Mouse (Mus musculus) cerebellum, adult 2 months (tissue): Measurements from ENCODE around the gene Cbr3. TPM values are rescaled to one million over a fixed set of nuclear protein-coding genes. Genes with fewer than 3 reads are reported as not detected.
A peak's percentile ranks its signal among the peaks of the same experiment; 100 is the strongest.
"Not testable (repeated sequence)": the region's sequence is repeated elsewhere in the genome, so short reads cannot be mapped to it uniquely, and the experiment has no call there.

ENCODE experiments used
- DNase-seq, 2 experiments: peaks; one replicate each; pipeline ENCODE4 v3.0.0; 2021
- H3K27ac ChIP-seq: fragments of 200-500 bp; 2 replicates; pipeline ENCODE4 v1.5.1; 2012; ENCODE audit warnings: low read length, control low read depth, inconsistent platforms; ENCODE audit not compliant: insufficient read depth
- H3K27me3 ChIP-seq: fragments of 200-500 bp; 2 replicates; pipeline ENCODE4 v1.6.1; 2012; ENCODE audit warnings: inconsistent platforms, mild to moderate bottlenecking, low read length, moderate library complexity; ENCODE audit not compliant: control insufficient read depth, insufficient read depth
- H3K4me1 ChIP-seq: fragments of 200-500 bp; 2 replicates; pipeline ENCODE4 v1.6.1; 2011; ENCODE audit warnings: low read length; ENCODE audit not compliant: control insufficient read depth, insufficient read depth
- H3K4me3 ChIP-seq: fragments of 200-500 bp; replicated peaks from 2 replicates; pipeline ENCODE3; 2011; ENCODE audit warnings: mild to moderate bottlenecking, low read depth, low read length, control low read depth; ENCODE audit not compliant: insufficient read depth
- CTCF ChIP-seq: fragments of 200-500 bp; IDR thresholded peaks from 2 replicates; pipeline ENCODE4 v1.5.1; 2011; ENCODE audit warnings: low read depth, mild to moderate bottlenecking, control low read depth, low read length, moderate library complexity, borderline replicate concordance; ENCODE audit not compliant: insufficient read depth
- POLR2A ChIP-seq: fragments of 200-500 bp; IDR thresholded peaks from 2 replicates; pipeline ENCODE4 v1.6.1; 2011; ENCODE audit warnings: low read length, control low read depth, borderline replicate concordance; ENCODE audit not compliant: insufficient read depth
- WGBS: fragments of 180-500 bp; shearing (Covaris S2); methylation state at CpG from one replicate; pipeline ENCODE4 v1.1.7; 2018; 5-methylcytosine and 5-hydroxymethylcytosine counted together
- polyA plus RNA-seq: library from polyadenylated mRNA; depleted of rRNA; stranded (reverse); fragments of >200 nt; gene quantifications from 2 replicates; pipeline ENCODE4 v1.2.3, GENCODE M21; 2012

The Cbr3 gene
- polyA plus RNA-seq, 1 experiment = 6.2 TPM

DNA sequence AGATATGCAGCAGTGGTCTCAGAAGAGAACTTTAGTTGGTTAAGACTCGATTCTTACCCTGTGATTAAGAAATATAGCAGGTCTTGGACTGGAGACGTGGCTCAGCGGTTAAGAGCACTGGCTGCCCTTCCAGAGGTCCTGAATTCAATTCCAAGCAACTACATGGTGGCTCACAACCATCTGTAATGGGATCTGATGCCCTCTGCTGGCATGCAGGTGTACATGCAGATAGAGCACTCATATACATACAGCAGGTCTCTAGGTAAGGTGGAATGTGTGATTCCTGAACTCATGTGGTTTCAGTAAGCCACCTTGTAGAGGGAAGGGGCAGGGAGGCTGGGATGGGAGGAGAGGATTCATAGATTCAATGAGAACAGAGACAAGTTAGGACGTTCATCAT is 4.8 kb upstream of the Cbr3 start:
- WGBS = 77% methylated on average over 4 of the region's 4 CpGs
- TF ChIP-seq POLR2A (no peak), CTCF (no peak)
- H3K4me3 ChIP-seq = no peak overlapping the region
- H3K27ac ChIP-seq = no peak overlapping the region
- H3K4me1 ChIP-seq = no peaks in the 10 kb centered on the region
- DNase-seq = no peak
- peaks cover 2% of the 10 kb centered on the region; the same call in 1 of the 2 replicates for H3K27me3 ChIP-seq

DNA sequence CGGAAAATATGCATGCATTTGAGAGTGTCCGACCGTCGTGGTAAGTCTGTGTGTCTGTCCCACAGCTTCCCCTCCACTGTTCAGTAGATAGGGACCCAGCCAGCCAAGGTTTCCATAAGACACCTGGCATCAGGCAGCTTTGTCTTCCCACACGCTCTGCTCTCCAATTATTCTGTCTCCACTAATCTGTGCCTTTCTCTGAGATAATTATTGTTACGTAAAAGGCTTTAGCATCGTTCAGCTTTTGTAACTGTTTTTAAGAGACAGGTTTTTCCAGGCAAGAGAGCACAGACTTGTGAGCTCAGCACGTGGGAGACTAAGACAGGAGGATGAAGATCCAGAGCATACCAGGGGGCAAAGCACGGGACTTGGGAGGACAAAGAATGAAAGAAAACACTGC is 3.9 kb upstream of the Cbr3 start:
- Histone ChIP-seq H3K4me3 (no peak overlapping the region), H3K27ac (no peak overlapping the region), H3K27me3 (peaks cover 2% of the 10 kb centered on the region; the same call in 1 of the 2 replicates), H3K4me1 (no peaks in the 10 kb centered on the region)
- no peak for DNase-seq
- no peak for TF ChIP-seq POLR2A
- no peak for TF ChIP-seq CTCF
- WGBS = 55% methylated on average over 9 of the region's 9 CpGs

DNA sequence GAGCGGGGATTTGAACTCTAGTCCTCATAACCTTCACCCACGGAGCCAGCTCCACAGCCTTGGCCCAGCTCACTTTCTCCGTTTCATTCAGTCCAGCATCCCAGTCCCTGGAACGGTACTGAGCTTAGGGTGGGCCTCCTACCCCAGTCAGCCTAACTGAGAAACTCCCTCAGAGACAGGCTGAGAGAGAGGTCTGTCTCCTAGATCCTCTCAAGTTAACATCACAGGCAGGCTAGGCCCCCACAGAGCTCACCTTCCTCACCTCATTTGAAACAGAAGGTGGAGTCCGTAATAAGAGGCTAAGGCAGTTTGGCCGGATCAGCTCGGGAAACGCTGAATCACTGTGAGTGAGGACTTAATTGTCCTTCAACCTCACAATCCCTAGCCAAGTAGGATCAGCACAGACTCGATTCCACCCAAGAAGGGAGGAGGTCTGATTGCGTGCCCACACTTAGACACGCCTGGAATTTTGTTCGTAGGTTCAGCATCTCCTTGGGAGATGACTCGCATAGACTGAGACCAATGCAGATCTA is 793 bp upstream of the Cbr3 start:
- Histone ChIP-seq H3K27me3 (peaks cover 2% of the 10 kb centered on the region; the same call in 1 of the 2 replicates), H3K4me3 (no peak overlapping the region)
- WGBS = 46% methylated on average over 13 of the region's 13 CpGs

DNA sequence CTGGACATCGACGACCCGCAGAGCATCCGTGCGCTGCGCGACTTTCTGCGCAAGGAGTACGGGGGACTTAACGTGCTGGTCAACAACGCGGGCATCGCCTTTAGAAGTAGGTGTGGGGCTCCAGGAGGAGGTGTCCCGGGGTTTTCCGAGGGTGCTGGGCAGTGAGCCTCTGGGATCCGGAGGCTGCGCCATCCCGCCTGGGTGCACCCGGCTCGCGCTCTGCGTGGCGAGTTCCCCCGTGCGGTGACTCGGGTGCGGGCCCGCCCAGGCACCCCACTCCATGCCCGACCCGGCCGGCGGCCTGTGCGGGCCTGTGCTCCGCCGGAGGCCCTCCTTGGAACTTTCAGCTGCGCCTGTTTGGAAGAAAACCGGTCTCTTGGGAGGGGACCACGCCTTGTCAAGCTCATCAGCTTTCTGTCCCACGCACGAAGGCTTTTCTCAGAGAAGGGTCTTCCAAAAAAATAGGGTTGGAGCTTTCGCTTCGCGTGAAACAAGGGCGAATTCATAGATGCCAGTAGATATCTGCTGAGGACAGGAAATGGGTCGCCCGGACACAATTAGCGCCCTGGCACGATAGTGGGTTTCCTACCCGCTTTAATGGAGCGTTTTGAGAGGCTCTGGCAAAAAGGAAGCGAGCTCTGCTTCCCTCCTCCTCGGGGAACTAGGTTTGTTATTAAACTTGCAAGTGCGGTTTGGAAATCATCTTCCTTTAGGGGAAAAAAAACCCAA is 657 bp downstream of the Cbr3 start:
- Histone ChIP-seq H3K4me3 (peak overlapping the region; percentile 29), H3K4me1 (no peaks in the 10 kb centered on the region), H3K27ac (no peak overlapping the region), H3K27me3 (peaks cover 2% of the 10 kb centered on the region; the same call in 1 of the 2 replicates)
- TF ChIP-seq POLR2A (no peak), CTCF (no peak)
- DNase-seq = peak; percentile 13 to 30
- 6% methylated on average over 53 of the region's 53 CpGs for WGBS

More for the DNA sequence above, 793 bp upstream of the Cbr3 start:
- no peaks in the 10 kb centered on the region for H3K4me1 ChIP-seq
- DNase-seq = no peak
- TF ChIP-seq POLR2A (no peak), CTCF (no peak)
- no peak overlapping the region for H3K27ac ChIP-seq

DNA sequence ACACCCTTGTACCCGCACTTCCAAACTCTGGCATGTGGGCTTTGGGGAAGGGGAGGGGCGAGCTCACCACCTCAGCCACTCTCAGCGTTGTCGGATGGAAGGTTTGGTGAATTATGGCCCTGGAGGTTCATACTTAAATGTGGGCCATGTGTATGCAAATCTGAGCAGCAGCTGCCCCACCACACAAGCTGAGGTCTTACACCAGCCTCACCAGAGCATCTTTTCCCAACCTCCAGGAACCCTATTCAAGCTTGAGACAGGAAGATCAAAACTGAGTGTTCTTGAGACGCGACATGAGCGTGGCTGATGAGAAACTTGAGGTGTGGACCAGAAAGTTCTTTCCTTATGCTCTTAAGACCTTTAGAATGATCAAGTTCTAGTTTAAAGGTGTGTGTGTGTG is 1.4 kb downstream of the Cbr3 start:
- Histone ChIP-seq H3K27ac (no peak overlapping the region), H3K27me3 (peaks cover 2% of the 10 kb centered on the region; the same call in 1 of the 2 replicates), H3K4me1 (no peaks in the 10 kb centered on the region), H3K4me3 (no peak overlapping the region)
- 77% methylated on average over 7 of the region's 7 CpGs for WGBS
- DNase-seq = no peak
- TF ChIP-seq POLR2A = no peak

DNA sequence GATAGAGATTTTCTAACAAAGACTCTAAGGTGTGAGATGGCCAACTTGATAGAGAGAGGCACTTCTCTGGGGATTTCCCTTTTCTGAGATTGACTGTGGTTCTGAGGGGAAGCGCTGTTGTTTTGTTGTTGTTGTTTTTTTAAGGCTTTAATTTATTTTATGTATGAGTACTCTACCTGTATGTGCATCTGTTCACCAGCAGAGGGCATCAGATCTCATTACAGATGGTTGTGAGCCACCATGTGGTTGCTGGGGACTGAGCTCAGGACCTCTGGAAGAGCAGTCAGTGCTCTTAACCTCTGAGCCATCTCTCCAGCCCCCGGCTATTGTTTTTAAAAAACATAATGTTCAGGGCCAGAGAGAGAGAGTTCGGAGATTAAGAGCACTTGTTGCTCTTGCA is 2.8 kb downstream of the Cbr3 start:
- not testable (repeated sequence) for H3K27ac ChIP-seq, H3K4me3 ChIP-seq, H3K4me1 ChIP-seq, DNase-seq, H3K27me3 ChIP-seq
- WGBS = 95% methylated on average over 3 of the region's 3 CpGs

DNA sequence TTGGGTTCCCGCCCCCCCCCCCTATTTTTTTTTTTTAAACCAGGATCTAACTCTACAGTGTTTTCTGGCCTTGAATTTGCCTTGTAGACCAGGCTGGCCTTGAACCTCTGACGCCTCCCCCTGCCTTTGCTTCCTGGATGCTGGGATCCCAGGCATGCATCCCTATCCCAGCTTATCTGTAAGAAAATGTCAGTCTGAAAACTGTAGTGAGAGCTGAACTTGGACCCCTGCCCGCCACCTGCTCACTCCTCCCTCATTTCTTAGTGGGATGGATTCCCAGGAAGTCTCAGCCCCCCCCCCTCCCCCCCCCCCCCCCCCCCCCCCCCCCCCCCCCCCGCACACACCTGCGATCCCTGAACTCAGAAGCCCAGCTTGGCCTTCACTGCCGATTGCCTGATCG is 3.4 kb downstream of the Cbr3 start:
- no peak overlapping the region for H3K27ac ChIP-seq
- H3K4me3 ChIP-seq = no peak overlapping the region
- no peak for DNase-seq
- 59% methylated on average over 7 of the region's 7 CpGs for WGBS
- H3K4me1 ChIP-seq = no peaks in the 10 kb centered on the region
- TF ChIP-seq POLR2A (no peak), CTCF (no peak)
- peaks cover 2% of the 10 kb centered on the region; the same call in 1 of the 2 replicates for H3K27me3 ChIP-seq

DNA sequence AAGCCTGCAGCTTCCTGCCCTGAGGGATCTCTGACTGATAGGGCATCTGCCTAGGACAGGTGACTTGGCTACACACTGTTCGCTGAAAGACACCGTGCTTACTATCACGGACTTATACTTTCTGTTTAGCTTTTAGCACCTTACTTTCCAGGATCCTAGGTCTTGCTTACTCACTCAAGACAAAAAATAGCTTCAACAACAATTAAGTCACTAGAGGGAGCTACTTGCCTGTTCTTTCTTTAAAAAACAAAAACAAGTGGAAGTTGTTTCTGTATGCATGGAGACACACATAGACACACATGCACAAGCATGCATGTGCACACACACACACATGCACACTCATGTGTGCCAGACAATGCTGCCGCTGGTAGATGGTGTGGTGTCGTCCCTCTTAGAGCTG is 3.9 kb downstream of the Cbr3 start:
- no peak for TF ChIP-seq POLR2A
- TF ChIP-seq CTCF = peak; percentile 29; the same call in 1 of the 2 replicates

DNA sequence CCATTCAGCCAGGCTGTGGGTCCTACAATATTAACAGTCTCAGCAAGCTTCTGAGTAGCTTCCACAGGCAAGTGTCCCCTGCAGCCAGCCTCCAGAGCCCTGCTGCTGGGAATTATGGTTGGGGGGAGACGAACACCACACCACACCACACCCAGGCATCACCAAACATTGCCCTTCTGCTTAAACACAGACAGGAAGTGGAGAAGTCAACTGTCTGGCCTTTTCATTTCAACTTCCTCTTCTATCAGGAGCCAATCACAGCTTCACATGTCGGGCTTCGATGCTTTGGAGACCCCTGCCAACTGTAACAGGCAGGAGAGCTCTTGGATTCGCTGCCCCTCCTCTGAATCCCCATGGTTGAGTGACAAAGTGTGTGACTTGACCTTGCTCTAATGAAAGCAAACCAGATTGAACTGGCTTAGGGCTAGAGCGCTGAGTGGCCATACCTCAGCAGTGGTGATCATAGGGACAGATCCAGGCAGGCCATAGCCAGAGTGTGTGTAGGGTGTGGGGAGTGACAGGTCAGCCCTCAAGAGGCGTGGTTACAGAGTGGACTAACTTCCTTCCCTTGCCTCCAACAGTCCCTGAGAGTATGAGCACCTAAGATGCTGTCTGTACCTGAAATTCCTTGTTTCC is 8.3 kb downstream of the Cbr3 start:
- TF ChIP-seq CTCF (no peak), POLR2A (no peak)
- H3K27me3 ChIP-seq = no peaks in the 10 kb centered on the region
- WGBS = 76% methylated on average over 6 of the region's 6 CpGs
- no peak for DNase-seq
- no peaks in the 10 kb centered on the region for H3K4me1 ChIP-seq
- no peak overlapping the region for H3K27ac ChIP-seq
- no peak overlapping the region for H3K4me3 ChIP-seq

More for the DNA sequence above, 3.9 kb downstream of the Cbr3 start:
- WGBS = 32% methylated on average over 5 of the region's 5 CpGs
- no peak overlapping the region for H3K4me3 ChIP-seq
- DNase-seq = peak in 1 of 2 experiments; percentile 46
- no peaks in the 10 kb centered on the region for H3K4me1 ChIP-seq
- H3K27me3 ChIP-seq = no peaks in the 10 kb centered on the region; the same call in 1 of the 2 replicates
- H3K27ac ChIP-seq = no peak overlapping the region
